Mouse (Mus musculus): ENCODE measurements around the gene Pola2. TPM values are rescaled to one million over a fixed set of nuclear protein-coding genes. Genes with fewer than 3 reads are reported as not detected.

Gene Pola2
- total and polyA plus RNA-seq, 3 experiments: 77.3 to 126 (median 99.4) TPM

DNA sequence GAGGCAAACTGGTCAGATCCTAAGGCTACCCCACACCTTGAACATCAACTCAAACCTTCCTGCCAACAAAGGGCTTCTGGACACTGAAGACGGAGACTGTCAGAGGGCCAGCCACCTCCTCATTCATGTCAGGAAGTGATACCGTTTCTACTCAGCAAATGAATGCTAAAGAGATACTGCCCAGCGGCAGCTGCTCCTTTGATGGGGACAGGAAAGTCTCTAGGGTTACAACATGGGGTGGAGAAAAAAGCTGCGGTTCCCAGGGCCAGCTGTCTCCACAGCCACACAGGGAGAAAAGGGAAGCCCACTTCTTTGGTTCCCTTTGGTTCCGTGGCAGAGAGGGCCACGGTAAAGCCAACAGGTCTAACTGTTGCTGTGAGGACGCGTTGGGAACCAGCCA lies 19.9 kb downstream of the Pola2 start:
- no peak for TF ChIP-seq SMC3 (IDR thresholded peaks at IDR 0.05; ENCODE audit: low read depth, low read length)
- TF ChIP-seq USF1 (IDR thresholded peaks at IDR 0.05; ENCODE audit: low read depth, low read length): no peak
- no peak for TF ChIP-seq MAFK (IDR thresholded peaks at IDR 0.05; ENCODE audit: borderline replicate concordance, low read depth, low read length)
- no peak for TF ChIP-seq MYB (IDR thresholded peaks at IDR 0.05; ENCODE audit: low read depth, low read length)
- no peak for TF ChIP-seq CHD1 (IDR thresholded peaks at IDR 0.05; ENCODE audit: low read depth, low read length)
- TF ChIP-seq ZMIZ1 (IDR thresholded peaks at IDR 0.05; ENCODE audit: low read depth, low read length): no peak
- no peak for TF ChIP-seq ZC3H11A (IDR thresholded peaks at IDR 0.05; ENCODE audit: low read depth, low read length)
- TF ChIP-seq TCF12 (IDR thresholded peaks at IDR 0.05; ENCODE audit: low read depth, low read length): no peak
- TF ChIP-seq GABPA (IDR thresholded peaks at IDR 0.05; ENCODE audit: low read depth, low read length): no peak
- TF ChIP-seq JUND (IDR thresholded peaks at IDR 0.05; ENCODE audit: low read depth, low read length): no peak
- TF ChIP-seq RAD21 (IDR thresholded peaks at IDR 0.05; ENCODE audit: low read depth, low read length): no peak
- Histone ChIP-seq H3K9ac (ENCODE audit: control insufficient read depth, low read depth, low read length, poor library complexity, severe bottlenecking) (no peak overlapping the region), H3K36me3 (ENCODE audit: control insufficient read depth in 1 of 2, insufficient read depth in 2 of 2, low read length in 2 of 2) (peaks cover 0 to 2% of the 10 kb centered on the region in 2 experiments; a peak in 2 of 4 replicates), H3K9me3 (replicated peaks; ENCODE audit: insufficient read depth, low read length) (no peaks in the 10 kb centered on the region), H3K4me1 (ENCODE audit: control insufficient read depth in 1 of 2, insufficient read depth in 2 of 2, low read length in 2 of 2) (no peaks in the 10 kb centered on the region), H3K4me3 (ENCODE audit: control insufficient read depth in 1 of 2, insufficient read depth in 1 of 2, low read depth in 2 of 2, low read length in 2 of 2) (no peak overlapping the region), H3K79me2 (ENCODE audit: control insufficient read depth, insufficient read depth, low read length, poor library complexity) (no peaks in the 10 kb centered on the region), H3K27me3 (ENCODE audit: control insufficient read depth in 1 of 2, insufficient read depth in 2 of 2, low read length in 2 of 2) (no peaks in the 10 kb centered on the region), H3K27ac (ENCODE audit: control insufficient read depth, low read depth, low read length) (no peak overlapping the region)
- DNase-seq (ENCODE audit: low read depth, low spot score): no peak

DNA sequence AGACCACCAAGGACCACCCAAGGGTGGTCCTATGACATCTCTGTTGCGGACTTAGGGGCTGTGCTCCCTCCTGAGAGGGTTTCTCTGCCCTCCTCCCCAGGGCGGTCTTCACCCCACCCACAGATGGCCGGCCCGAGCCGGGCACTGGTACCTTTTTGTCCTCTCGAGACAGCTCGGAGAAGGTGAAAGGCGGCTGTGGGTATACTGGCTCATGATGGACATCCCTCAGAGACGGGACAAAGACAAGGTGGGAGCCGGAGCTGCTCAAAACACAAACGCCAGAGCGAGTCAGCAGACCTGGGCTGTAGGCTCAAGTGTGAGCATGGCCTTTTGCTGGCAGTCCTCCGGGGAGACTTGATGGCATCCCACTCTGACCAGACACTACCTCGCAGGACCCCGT lies 20.6 kb downstream of the Pola2 start:
- Histone ChIP-seq H3K4me1 (ENCODE audit: control insufficient read depth in 1 of 2, insufficient read depth in 2 of 2, low read length in 2 of 2) (no peaks in the 10 kb centered on the region), H3K27me3 (ENCODE audit: control insufficient read depth in 1 of 2, insufficient read depth in 2 of 2, low read length in 2 of 2) (no peaks in the 10 kb centered on the region), H3K79me2 (ENCODE audit: control insufficient read depth, insufficient read depth, low read length, poor library complexity) (no peaks in the 10 kb centered on the region), H3K27ac (ENCODE audit: control insufficient read depth, low read depth, low read length) (no peak overlapping the region), H3K4me3 (ENCODE audit: control insufficient read depth in 1 of 2, insufficient read depth in 1 of 2, low read depth in 2 of 2, low read length in 2 of 2) (no peak overlapping the region), H3K9ac (ENCODE audit: control insufficient read depth, low read depth, low read length, poor library complexity, severe bottlenecking) (no peak overlapping the region), H3K9me3 (replicated peaks; ENCODE audit: insufficient read depth, low read length) (no peaks in the 10 kb centered on the region), H3K36me3 (ENCODE audit: control insufficient read depth in 1 of 2, insufficient read depth in 2 of 2, low read length in 2 of 2) (no peaks in the 10 kb centered on the region; a peak in 1 of 4 replicates)
- DNase-seq (ENCODE audit: low read depth, low spot score): no peak
- TF ChIP-seq EP300 (IDR thresholded peaks at IDR 0.05; ENCODE audit: low read depth in 1 of 2, low read length in 2 of 2): no peak
- TF ChIP-seq HCFC1 (IDR thresholded peaks at IDR 0.05; ENCODE audit: low read depth, low read length): no peak
- TF ChIP-seq POLR2AphosphoS5 (IDR thresholded peaks at IDR 0.05; ENCODE audit: borderline replicate concordance, low read depth, low read length): no peak
- no peak for TF ChIP-seq ELF1 (IDR thresholded peaks at IDR 0.05; ENCODE audit: low read depth, low read length)
- no peak for TF ChIP-seq SMC3 (IDR thresholded peaks at IDR 0.05; ENCODE audit: low read depth, low read length)
- no peak for TF ChIP-seq SIN3A (IDR thresholded peaks at IDR 0.05; ENCODE audit: low read length)
- TF ChIP-seq USF2 (IDR thresholded peaks at IDR 0.05; ENCODE audit: borderline replicate concordance in 1 of 2, insufficient read depth in 1 of 2, low read depth in 1 of 2, low read length in 2 of 2): no peak
- TF ChIP-seq ZC3H11A (IDR thresholded peaks at IDR 0.05; ENCODE audit: low read depth, low read length): no peak
- TF ChIP-seq GATA1 (IDR thresholded peaks at IDR 0.05; ENCODE audit: low read depth, low read length): no peak
- TF ChIP-seq CTCF (IDR thresholded peaks at IDR 0.05 in 2 of 3, conservative IDR thresholded peaks at IDR 0.05 in 1 of 3; ENCODE audit: control insufficient read depth in 1 of 3, insufficient read depth in 1 of 3, low read depth in 2 of 3, low read length in 3 of 3, poor library complexity in 1 of 3, severe bottlenecking in 1 of 3): no peak
- no peak for TF ChIP-seq CHD1 (IDR thresholded peaks at IDR 0.05; ENCODE audit: low read depth, low read length)
- TF ChIP-seq GABPA (IDR thresholded peaks at IDR 0.05; ENCODE audit: low read depth, low read length): no peak
